Mouse (Mus musculus): Measurements from ENCODE around the gene Fam178b. TPM values are rescaled to one million over a fixed set of nuclear protein-coding genes. Genes with fewer than 3 reads are reported as not detected.

Fam178b gene
- polyA plus RNA-seq, 1 experiment, result 9.8 TPM

DNA sequence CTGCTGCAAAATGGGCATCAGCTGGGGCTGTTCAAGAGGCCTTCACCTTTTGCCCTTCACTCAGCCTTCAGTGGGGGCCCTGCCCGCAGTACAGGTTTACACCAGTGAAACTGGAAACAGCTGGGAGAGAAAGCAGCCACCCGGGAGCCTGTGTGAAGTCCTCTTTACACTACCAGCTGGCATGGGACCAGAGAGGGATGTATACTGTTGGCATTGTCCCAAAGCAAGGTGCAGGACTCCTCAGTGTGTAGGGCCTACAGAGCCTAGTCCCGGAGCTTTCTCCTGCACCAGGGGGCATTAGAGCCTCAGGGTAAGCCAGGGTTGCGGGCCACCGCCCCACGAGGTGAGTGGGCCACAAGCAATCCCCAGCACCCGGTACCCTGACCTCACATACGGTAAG lies 152.5 kb downstream of the Fam178b start:
- Histone ChIP-seq H3K27ac (ENCODE audit: insufficient read depth, low read length) (no peak overlapping the region), H3K27me3 (ENCODE audit: control insufficient read depth, insufficient read depth, low read length, poor library complexity, severe bottlenecking) (no peaks in the 10 kb centered on the region), H3K4me1 (ENCODE audit: control insufficient read depth, insufficient read depth, low read length) (no peaks in the 10 kb centered on the region), H3K4me3 (ENCODE audit: low read depth, low read length) (no peak overlapping the region), H3K9me3 (replicated peaks; ENCODE audit: control insufficient read depth, insufficient read depth, low read length, poor library complexity, severe bottlenecking) (no peaks in the 10 kb centered on the region), H3K36me3 (ENCODE audit: control insufficient read depth, insufficient read depth, low read length, poor library complexity, severe bottlenecking) (no peaks in the 10 kb centered on the region), H3K9ac (ENCODE audit: low read depth, poor library complexity, severe bottlenecking) (no peak overlapping the region)
- TF ChIP-seq EP300 (IDR thresholded peaks at IDR 0.05; ENCODE audit: insufficient read depth, low read depth, low read length) (no peak), POLR2A (IDR thresholded peaks at IDR 0.05; ENCODE audit: insufficient read depth, low read length) (no peak), CTCF (IDR thresholded peaks at IDR 0.05; ENCODE audit: low read depth, low read length) (no peak)

DNA sequence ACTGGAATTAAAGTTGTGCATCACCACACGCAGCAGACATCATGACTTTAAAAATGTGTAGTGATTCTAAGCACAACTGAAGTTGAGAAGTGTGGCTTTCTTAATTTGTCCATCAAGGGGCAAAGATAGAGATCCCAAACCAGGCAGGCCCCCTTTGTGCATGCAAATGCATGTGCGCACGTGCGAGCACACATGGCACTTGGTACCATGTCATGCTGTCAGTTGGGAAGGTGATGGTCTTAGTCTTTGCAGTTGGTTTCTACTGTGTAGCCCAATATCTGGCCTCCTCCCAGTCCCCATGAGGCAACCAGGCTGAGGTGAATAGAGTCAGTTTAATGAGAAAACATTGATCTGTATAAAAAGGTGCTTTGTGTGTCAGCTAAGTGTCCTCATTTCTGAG lies 153.1 kb downstream of the Fam178b start:
- Histone ChIP-seq H3K9ac (ENCODE audit: low read depth, poor library complexity, severe bottlenecking) (no peak overlapping the region), H3K4me3 (ENCODE audit: low read depth, low read length) (no peak overlapping the region), H3K27ac (ENCODE audit: insufficient read depth, low read length) (no peak overlapping the region), H3K36me3 (ENCODE audit: control insufficient read depth, insufficient read depth, low read length, poor library complexity, severe bottlenecking) (peaks cover 4% of the 10 kb centered on the region; the same call in 1 of the 2 replicates), H3K27me3 (ENCODE audit: control insufficient read depth, insufficient read depth, low read length, poor library complexity, severe bottlenecking) (no peaks in the 10 kb centered on the region), H3K4me1 (ENCODE audit: control insufficient read depth, insufficient read depth, low read length) (no peaks in the 10 kb centered on the region), H3K9me3 (replicated peaks; ENCODE audit: control insufficient read depth, insufficient read depth, low read length, poor library complexity, severe bottlenecking) (no peaks in the 10 kb centered on the region)
- TF ChIP-seq POLR2A (IDR thresholded peaks at IDR 0.05; ENCODE audit: insufficient read depth, low read length), result no peak
- TF ChIP-seq EP300 (IDR thresholded peaks at IDR 0.05; ENCODE audit: insufficient read depth, low read depth, low read length), result no peak
- TF ChIP-seq CTCF (IDR thresholded peaks at IDR 0.05; ENCODE audit: low read depth, low read length), result no peak

DNA sequence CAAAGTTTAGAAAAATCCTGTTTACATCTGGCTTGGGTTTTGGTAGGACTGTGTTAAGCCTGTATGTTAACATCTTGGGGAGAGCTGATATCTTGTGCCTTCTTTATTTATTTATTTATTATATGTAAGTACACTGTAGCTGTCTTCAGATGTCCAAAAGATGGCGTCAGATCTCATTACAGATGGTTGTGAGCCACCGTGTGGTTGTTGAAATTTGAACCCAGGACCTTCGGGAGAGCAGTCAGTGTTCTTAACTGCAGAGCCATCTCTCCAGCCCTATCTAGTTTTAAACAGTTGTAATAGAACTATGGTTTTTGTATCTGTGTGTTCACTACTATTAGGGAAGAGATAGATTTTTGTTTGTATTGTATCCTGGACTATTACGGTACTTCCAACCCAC lies 153.7 kb downstream of the Fam178b start:
- TF ChIP-seq EP300 (IDR thresholded peaks at IDR 0.05; ENCODE audit: insufficient read depth, low read depth, low read length), result no peak
- TF ChIP-seq POLR2A (IDR thresholded peaks at IDR 0.05; ENCODE audit: insufficient read depth, low read length), result no peak
- TF ChIP-seq CTCF (IDR thresholded peaks at IDR 0.05; ENCODE audit: low read depth, low read length), result no peak
- Histone ChIP-seq H3K4me3 (ENCODE audit: low read depth, low read length) (no peak overlapping the region), H3K9ac (ENCODE audit: low read depth, poor library complexity, severe bottlenecking) (no peak overlapping the region), H3K4me1 (ENCODE audit: control insufficient read depth, insufficient read depth, low read length) (no peaks in the 10 kb centered on the region), H3K27me3 (ENCODE audit: control insufficient read depth, insufficient read depth, low read length, poor library complexity, severe bottlenecking) (no peaks in the 10 kb centered on the region), H3K9me3 (replicated peaks; ENCODE audit: control insufficient read depth, insufficient read depth, low read length, poor library complexity, severe bottlenecking) (no peaks in the 10 kb centered on the region), H3K27ac (ENCODE audit: insufficient read depth, low read length) (no peak overlapping the region), H3K36me3 (ENCODE audit: control insufficient read depth, insufficient read depth, low read length, poor library complexity, severe bottlenecking) (peaks cover 7% of the 10 kb centered on the region)

DNA sequence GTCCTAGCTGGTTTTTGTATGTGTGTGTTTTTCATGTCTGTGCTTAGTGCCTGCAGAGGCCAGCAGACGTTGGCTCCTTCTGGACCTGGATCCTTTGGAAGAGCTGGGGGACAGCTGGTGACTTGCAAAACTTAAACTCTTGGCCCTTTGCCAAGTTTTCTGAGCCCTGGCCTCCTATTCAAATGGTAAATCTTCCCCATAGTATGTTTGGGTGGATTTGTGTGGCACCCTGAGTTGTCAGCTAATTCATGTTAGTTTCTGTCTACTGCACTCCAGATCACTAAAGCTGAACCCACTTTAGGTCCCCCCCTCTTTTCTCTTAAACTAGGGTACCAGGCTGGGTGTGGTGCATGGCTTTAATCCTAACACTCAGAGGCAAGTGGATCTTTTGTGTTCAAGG lies 154.6 kb downstream of the Fam178b start:
- H3K4me1 ChIP-seq (ENCODE audit: control insufficient read depth, insufficient read depth, low read length), result no peaks in the 10 kb centered on the region
- H3K36me3 ChIP-seq (ENCODE audit: control insufficient read depth, insufficient read depth, low read length, poor library complexity, severe bottlenecking), result peaks cover 15% of the 10 kb centered on the region
- H3K27me3 ChIP-seq (ENCODE audit: control insufficient read depth, insufficient read depth, low read length, poor library complexity, severe bottlenecking), result no peaks in the 10 kb centered on the region
- H3K9me3 ChIP-seq (replicated peaks; ENCODE audit: control insufficient read depth, insufficient read depth, low read length, poor library complexity, severe bottlenecking), result no peaks in the 10 kb centered on the region
- H3K4me3 ChIP-seq (ENCODE audit: low read depth, low read length), result no peak overlapping the region
- H3K9ac ChIP-seq (ENCODE audit: low read depth, poor library complexity, severe bottlenecking), result no peak overlapping the region
- 0 out of 2 replicates have a peak overlapping the region, but pooled peaks have one; percentile 9 for H3K27ac ChIP-seq (ENCODE audit: insufficient read depth, low read length)
- TF ChIP-seq CTCF (IDR thresholded peaks at IDR 0.05; ENCODE audit: low read depth, low read length), result no peak
- no peak for TF ChIP-seq EP300 (IDR thresholded peaks at IDR 0.05; ENCODE audit: insufficient read depth, low read depth, low read length)
- TF ChIP-seq POLR2A (IDR thresholded peaks at IDR 0.05; ENCODE audit: insufficient read depth, low read length), result no peak

DNA sequence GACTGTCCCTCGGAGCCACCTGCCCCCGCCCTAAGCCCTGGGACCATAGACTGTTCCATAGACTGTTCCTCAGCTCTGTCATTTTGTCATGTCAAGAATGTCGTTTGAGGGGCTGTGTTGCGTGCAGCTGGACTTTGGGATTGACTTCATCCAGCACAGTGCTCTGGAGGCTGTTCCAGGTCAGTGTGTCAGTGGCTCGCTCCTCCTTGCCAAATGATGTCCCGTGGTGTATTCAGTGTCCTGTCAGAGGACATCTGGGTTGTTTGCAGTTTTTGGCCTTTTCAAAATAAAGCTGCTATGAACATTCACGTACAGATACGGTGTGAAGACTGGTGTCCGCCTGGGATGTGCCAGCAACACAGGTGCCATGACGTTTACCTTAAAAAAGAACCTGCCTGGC lies 156.1 kb downstream of the Fam178b start:
- H3K27ac ChIP-seq (ENCODE audit: insufficient read depth, low read length), result no peak overlapping the region
- H3K4me3 ChIP-seq (ENCODE audit: low read depth, low read length), result no peak overlapping the region
- H3K27me3 ChIP-seq (ENCODE audit: control insufficient read depth, insufficient read depth, low read length, poor library complexity, severe bottlenecking), result no peaks in the 10 kb centered on the region
- peaks cover 17% of the 10 kb centered on the region for H3K36me3 ChIP-seq (ENCODE audit: control insufficient read depth, insufficient read depth, low read length, poor library complexity, severe bottlenecking)
- TF ChIP-seq EP300 (IDR thresholded peaks at IDR 0.05; ENCODE audit: insufficient read depth, low read depth, low read length) (no peak), POLR2A (IDR thresholded peaks at IDR 0.05; ENCODE audit: insufficient read depth, low read length) (no peak), CTCF (IDR thresholded peaks at IDR 0.05; ENCODE audit: low read depth, low read length) (no peak)
- H3K9me3 ChIP-seq (replicated peaks; ENCODE audit: control insufficient read depth, insufficient read depth, low read length, poor library complexity, severe bottlenecking), result no peaks in the 10 kb centered on the region
- no peaks in the 10 kb centered on the region for H3K4me1 ChIP-seq (ENCODE audit: control insufficient read depth, insufficient read depth, low read length)
- no peak overlapping the region for H3K9ac ChIP-seq (ENCODE audit: low read depth, poor library complexity, severe bottlenecking)

DNA sequence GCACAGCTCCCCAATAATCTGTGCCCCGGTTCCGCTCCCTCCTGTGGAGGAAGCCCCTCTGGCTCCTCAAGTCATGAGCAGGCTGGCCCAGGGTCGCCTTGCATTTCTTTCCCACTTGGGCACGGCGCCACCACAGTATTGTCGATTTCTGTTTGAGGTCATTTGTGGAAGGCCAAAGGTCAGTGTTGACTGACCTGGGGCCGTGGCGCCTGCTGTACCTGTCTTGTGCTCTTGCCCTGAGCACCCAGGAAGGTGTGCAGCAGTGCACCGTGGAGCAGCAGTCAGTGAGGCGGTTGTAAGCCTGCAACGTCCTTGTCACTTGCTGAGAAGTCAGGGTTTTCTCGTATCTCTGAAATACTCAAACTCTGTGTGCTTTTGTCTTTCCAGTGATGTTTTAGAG lies 157.2 kb downstream of the Fam178b start:
- no peak overlapping the region for H3K27ac ChIP-seq (ENCODE audit: insufficient read depth, low read length)
- TF ChIP-seq POLR2A (IDR thresholded peaks at IDR 0.05; ENCODE audit: insufficient read depth, low read length) (no peak), EP300 (IDR thresholded peaks at IDR 0.05; ENCODE audit: insufficient read depth, low read depth, low read length) (no peak), CTCF (IDR thresholded peaks at IDR 0.05; ENCODE audit: low read depth, low read length) (no peak)
- H3K4me1 ChIP-seq (ENCODE audit: control insufficient read depth, insufficient read depth, low read length), result no peaks in the 10 kb centered on the region
- no peaks in the 10 kb centered on the region for H3K27me3 ChIP-seq (ENCODE audit: control insufficient read depth, insufficient read depth, low read length, poor library complexity, severe bottlenecking)
- H3K9ac ChIP-seq (ENCODE audit: low read depth, poor library complexity, severe bottlenecking), result no peak overlapping the region
- no peaks in the 10 kb centered on the region for H3K9me3 ChIP-seq (replicated peaks; ENCODE audit: control insufficient read depth, insufficient read depth, low read length, poor library complexity, severe bottlenecking)
- H3K36me3 ChIP-seq (ENCODE audit: control insufficient read depth, insufficient read depth, low read length, poor library complexity, severe bottlenecking), result peaks cover 22% of the 10 kb centered on the region
- H3K4me3 ChIP-seq (ENCODE audit: low read depth, low read length), result no peak overlapping the region
